Mouse (Mus musculus): ENCODE results near the gene Trim80.

Trim80 gene

DNA sequence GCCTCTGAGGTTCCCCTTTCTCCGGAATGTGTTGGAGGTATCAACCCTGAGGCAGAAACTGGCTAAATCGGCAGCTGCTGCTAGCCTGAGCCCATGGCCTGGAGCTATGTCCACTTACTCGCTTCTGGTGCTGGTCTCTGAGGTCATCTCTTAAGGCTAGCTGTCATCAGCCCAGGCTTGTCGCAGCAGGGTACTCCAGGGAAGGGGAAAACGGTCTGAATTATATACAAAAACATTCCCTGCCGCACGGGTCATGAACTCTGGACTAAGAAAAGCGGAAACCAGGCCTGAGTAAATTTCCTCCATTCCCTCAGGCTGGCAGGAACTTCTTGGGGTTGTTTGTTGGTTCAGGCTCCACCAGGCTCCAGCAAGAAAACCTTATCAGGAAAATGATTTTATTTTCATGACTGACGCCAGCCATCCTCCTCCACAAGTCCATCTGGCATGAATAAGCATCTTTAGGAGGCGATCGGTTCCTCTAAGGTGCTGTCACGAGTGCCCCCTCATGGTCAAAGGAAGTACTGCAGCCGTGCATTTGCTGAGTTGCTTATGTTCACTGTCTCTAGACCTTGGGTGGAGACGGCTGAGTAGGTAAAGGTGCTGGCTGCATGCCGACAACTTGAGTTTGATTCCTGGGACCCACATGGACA, 33.4 kb downstream of the Trim80 start:
- ChIA-PET POLR2A (interaction anchor here in 3 of 4 experiments (0.5 to 2.5 kb wide), 8 partner anchors 9 to 555 kb away, joined by 3 to 7 read pairs (median 4); partner anchors contain the start of genes Jpt1 (in 2 of the 3), Slc16a5 (in 2 of the 3) and Cdr2l (in 1 of the 3)), CTCF (interaction anchor here in 2 of 4 experiments (0.5 to 2.9 kb wide), 9 partner anchors 11 to 221 kb away, joined by 3 to 8 read pairs (median 3); partner anchors contain the start of genes Atp5h (in 1 of the 2), Kctd2 (in 1 of the 2) and Nt5c (in 1 of the 2))

- ChIA-PET POLR2A (interaction anchor here in 3 of 4 experiments (0.5 to 2.6 kb wide), 38 partner anchors 10 to 1045 kb away, joined by 3 to 20 read pairs (median 4); partner anchors contain the start of genes Jpt1 (in 3 of the 3), Cdr2l (in 2 of the 3), Nt5c (in 2 of the 3) and Slc16a5 (in 2 of the 3)), CTCF (interaction anchor here (0.5 to 2.0 kb wide), 16 partner anchors 10 to 245 kb away, joined by 3 to 14 read pairs (median 3); partner anchors contain the start of genes Nt5c (in 2 of the 4), Cdr2l (in 1 of the 4) and Slc16a5 (in 1 of the 4))
These were observed 34.8 kb downstream of the Trim80 start, which contains the start of gene Armc7 for GRCm38 (mm10) chr11:115475025-115475757. Gene Armc7, plus strand, starts transcription at chr11:115475667.

- ChIA-PET POLR2A (interaction anchor here in 3 of 4 experiments (0.8 to 2.6 kb wide), 29 partner anchors 10 to 408 kb away, joined by 3 to 20 read pairs (median 4); partner anchors contain the start of genes Jpt1 (in 3 of the 3), Nt5c (in 2 of the 3), Slc16a5 (in 2 of the 3) and Cdr2l (in 1 of the 3)), CTCF (interaction anchor here in 3 of 4 experiments (0.9 to 2.0 kb wide), 12 partner anchors 9 to 139 kb away, joined by 3 to 14 read pairs (median 3); partner anchors contain the start of genes Nt5c (in 2 of the 3), Cdr2l (in 1 of the 3) and Slc16a5 (in 1 of the 3))
These were observed 35.5 kb downstream of the Trim80 start for GRCm38 (mm10) chr11:115475758-115476237.

DNA sequence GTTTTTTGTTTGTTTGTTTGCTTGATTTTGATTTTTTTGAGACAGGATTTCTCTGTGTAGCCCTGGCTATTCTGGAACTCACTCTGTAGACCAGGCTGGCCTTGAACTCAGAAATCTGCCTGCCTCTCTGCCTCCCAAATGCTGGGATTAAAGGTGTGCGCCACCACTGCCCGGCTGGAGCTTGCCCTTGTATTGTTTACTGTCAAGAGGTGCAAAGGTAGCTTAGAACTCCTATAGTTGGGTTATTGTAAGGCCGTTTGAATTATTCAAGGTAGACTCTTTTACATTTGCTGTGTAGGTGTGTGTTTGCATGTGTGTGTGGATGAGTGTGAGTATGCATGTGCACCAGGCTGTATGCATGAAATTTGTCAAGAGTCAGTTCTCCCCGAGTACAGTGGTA, 36.3 kb downstream of the Trim80 start:
- ChIA-PET POLR2A (interaction anchor here in 2 of 4 experiments (0.7 to 2.6 kb wide), 8 partner anchors 11 to 151 kb away, joined by 3 to 20 read pairs (median 4); partner anchors contain the start of genes Jpt1 (in 1 of the 2), Nt5c (in 1 of the 2), Slc16a5 (in 1 of the 2) and Sumo2 (in 1 of the 2)), CTCF (interaction anchor here in 2 of 4 experiments (0.8 to 1.4 kb wide), 2 partner anchors 15 kb away, joined by 3 to 5 read pairs; partner anchors contain the start of gene Nt5c (in 2 of the 2))

DNA sequence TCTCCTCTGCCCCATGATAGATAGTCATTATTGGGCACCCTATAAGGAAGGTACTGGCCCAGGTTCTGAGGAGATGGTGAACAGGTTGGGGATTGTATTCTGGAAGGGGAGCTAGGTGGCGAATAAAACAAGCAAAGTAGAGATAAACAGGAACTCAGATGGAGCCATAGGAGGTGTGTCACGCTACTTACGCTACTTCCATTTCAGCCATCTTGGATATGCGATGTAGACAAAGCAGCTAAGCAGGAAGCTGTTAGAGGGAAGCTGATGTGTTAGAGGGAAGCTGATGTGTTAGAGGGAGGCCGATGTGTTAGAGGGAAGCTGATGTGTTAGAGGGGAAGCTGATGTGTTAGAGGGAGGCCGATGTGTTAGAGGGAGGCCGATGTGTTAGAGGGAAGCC, 37.0 kb downstream of the Trim80 start:
- POLR2A ChIA-PET = interaction anchor here in 3 of 4 experiments (0.6 to 2.1 kb wide), 8 partner anchors 10 to 210 kb away, joined by 3 to 11 read pairs (median 4); partner anchors contain the start of genes Jpt1 (in 1 of the 3), Nt5c (in 1 of the 3) and Sumo2 (in 1 of the 3)
- CTCF ChIA-PET = interaction anchor here (0.7 to 1.4 kb wide), 4 partner anchors 14 to 111 kb away, joined by 3 to 5 read pairs (median 3); partner anchors contain the start of gene Nt5c (in 2 of the 4)

DNA sequence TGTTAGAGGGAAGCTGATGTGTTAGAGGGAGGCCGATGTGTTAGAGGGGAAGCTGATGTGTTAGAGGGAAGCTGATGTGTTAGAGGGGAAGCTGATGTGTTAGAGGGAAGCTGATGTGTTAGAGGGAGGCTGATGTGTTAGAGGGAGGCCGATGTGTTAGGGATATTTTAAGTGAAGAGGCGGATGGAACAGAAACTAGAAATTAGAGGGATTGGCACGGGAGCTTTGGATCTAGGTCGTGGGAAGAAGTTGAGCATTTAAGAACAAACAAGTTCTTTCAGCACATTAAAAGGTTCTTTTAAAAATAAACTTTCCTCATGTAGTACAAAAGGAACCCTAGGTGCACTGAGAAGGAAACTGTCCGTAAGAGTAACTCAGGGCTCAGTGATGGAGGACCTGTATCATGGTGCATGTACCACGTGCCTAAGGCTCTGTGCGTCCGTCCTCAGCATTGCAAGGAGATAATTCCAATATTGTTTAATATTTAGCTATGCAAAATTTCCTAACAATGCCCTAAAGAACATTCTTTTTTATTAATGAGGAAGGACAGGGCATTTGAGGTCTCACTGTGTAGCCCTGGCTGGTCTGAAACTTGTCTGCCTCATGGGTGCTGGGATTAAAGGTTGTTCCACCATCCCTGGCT, 38.1 kb downstream of the Trim80 start:
- POLR2A ChIA-PET = interaction anchor here (0.7 to 2.1 kb wide), 8 partner anchors 9 to 135 kb away, joined by 3 to 11 read pairs (median 3); partner anchors contain the start of genes Jpt1 (in 1 of the 4), Mif4gd (in 1 of the 4) and Nt5c (in 1 of the 4)
- CTCF ChIA-PET = interaction anchor here in 3 of 4 experiments (0.6 to 1.4 kb wide), 4 partner anchors 13 to 219 kb away, joined by 3 to 4 read pairs (median 3); partner anchors contain the start of gene Nt5c (in 1 of the 3)

- POLR2A ChIA-PET = interaction anchor here in 2 of 4 experiments (1.0 to 2.1 kb wide), 6 partner anchors 10 to 39 kb away, joined by 3 to 6 read pairs (median 4); partner anchors contain the start of genes Jpt1 (in 2 of the 2) and Slc16a5 (in 1 of the 2)
- CTCF ChIA-PET = interaction anchor here in 3 of 4 experiments (0.6 to 1.0 kb wide), 4 partner anchors 10 to 55 kb away, joined by 3 to 9 read pairs (median 3); partner anchors contain the start of gene Nt5c (in 1 of the 3)
These were observed 41.4 kb downstream of the Trim80 start for GRCm38 (mm10) chr11:115481553-115482259.

GRCm38 (mm10) chr11:115483278-115483677, 42.9 kb downstream of the Trim80 start:
- ChIA-PET POLR2A (interaction anchor here in 3 of 4 experiments (0.7 to 3.4 kb wide), 7 partner anchors 20 to 31 kb away, joined by 3 to 20 read pairs (median 4); partner anchors contain the start of genes Jpt1 (in 3 of the 3) and Slc16a5 (in 1 of the 3)), CTCF (interaction anchor here in 3 of 4 experiments (0.5 to 2.1 kb wide), 12 partner anchors 14 to 235 kb away, joined by 3 to 7 read pairs (median 3); no protein-coding TSS in a partner anchor)

DNA sequence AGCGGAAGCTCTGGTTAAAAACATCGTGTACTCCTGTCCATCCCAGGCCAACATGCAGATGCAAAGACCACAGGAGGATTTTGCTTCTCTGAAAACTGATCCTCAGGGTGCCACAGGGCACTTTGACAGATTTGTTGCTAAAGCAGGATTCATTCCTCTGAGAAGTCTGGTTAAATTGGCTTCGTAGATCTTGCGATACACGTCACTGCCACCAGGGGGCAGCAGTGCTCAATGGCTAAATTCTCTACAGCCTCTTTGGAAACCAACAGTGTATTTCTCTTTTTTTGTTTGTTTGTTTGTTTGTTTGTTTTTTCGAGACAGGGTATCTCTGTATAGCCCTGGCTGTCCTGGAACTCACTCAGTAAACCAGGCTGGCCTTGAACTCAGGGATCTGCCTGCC, 43.4 kb downstream of the Trim80 start:
- POLR2A ChIA-PET = interaction anchor here in 3 of 4 experiments (0.7 to 3.4 kb wide), 7 partner anchors 21 to 31 kb away, joined by 3 to 20 read pairs (median 4); partner anchors contain the start of genes Jpt1 (in 3 of the 3) and Slc16a5 (in 1 of the 3)
- CTCF ChIA-PET = interaction anchor here in 3 of 4 experiments (0.5 to 2.2 kb wide), 14 partner anchors 9 to 234 kb away, joined by 3 to 14 read pairs (median 3); partner anchors contain the start of gene Armc7 (in 1 of the 3)

DNA sequence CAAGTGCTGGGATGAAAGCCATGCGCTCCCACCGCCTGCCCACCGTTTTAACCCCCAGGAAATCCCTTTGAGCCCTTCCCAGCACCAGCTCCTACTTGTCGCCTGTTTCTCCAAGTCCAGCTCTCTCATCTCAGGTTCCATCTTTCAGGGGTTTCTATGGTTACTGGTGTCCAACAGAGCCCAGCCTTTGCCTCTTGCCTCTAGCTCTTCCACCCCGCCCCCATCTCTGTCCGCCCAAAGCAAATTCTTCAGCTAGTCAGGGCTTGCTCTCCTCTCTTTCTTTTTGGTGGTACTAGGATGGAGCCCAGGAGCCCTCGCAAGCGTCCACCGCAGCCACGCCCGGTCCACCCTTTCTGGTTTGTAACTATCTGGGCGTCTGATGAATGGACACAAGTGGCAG, 44.8 kb downstream of the Trim80 start:
- CTCF ChIA-PET = interaction anchor here (0.5 to 2.2 kb wide), 15 partner anchors 10 to 91 kb away, joined by 3 to 14 read pairs (median 4); partner anchors contain the start of genes Armc7 (in 1 of the 4), Jpt1 (in 1 of the 4) and Sumo2 (in 1 of the 4)
- POLR2A ChIA-PET = interaction anchor here in 3 of 4 experiments (0.6 to 3.4 kb wide), 14 partner anchors 10 to 53 kb away, joined by 3 to 20 read pairs (median 4); partner anchors contain the start of genes Jpt1 (in 3 of the 3), Armc7 (in 2 of the 3) and Sumo2 (in 1 of the 3)

GRCm38 (mm10) chr11:115488551-115489104, 48.3 kb downstream of the Trim80 start:
- ChIA-PET CTCF (interaction anchor here in 1 of 4 experiments (1.0 to 1.7 kb wide), 2 partner anchors 50 to 107 kb away, joined by 3 to 4 read pairs; partner anchors contain the start of gene Cdr2l), POLR2A (interaction anchor here (0.5 to 20.2 kb wide), 6 partner anchors 13 to 287 kb away, joined by 3 to 278 read pairs (median 7); partner anchors contain the start of genes Jpt1 (in 2 of the 4) and Armc7 (in 1 of the 4))

- ChIA-PET CTCF (interaction anchor here (0.5 to 1.4 kb wide), 18 partner anchors 12 to 327 kb away, joined by 3 to 10 read pairs (median 4); partner anchors contain the start of genes Armc7 (in 2 of the 4), Jpt1 (in 1 of the 4), Mif4gd (in 1 of the 4) and Slc9a3r1 (in 1 of the 4)), POLR2A (interaction anchor here (0.7 to 20.2 kb wide), 31 partner anchors 10 to 124 kb away, joined by 3 to 278 read pairs (median 5); partner anchors contain the start of genes Jpt1 (in 4 of the 4), Armc7 (in 2 of the 4), Cdr2l (in 1 of the 4) and Mrpl58 (in 1 of the 4))
These were observed 50.4 kb downstream of the Trim80 start for GRCm38 (mm10) chr11:115490441-115491355.

- POLR2A ChIA-PET = interaction anchor here (0.6 to 20.2 kb wide), 35 partner anchors 10 to 135 kb away, joined by 3 to 278 read pairs (median 4); partner anchors contain the start of genes Jpt1 (in 4 of the 4), Armc7 (in 2 of the 4), Cdr2l (in 1 of the 4) and Mif4gd (in 1 of the 4)
These were observed 51.2 kb downstream of the Trim80 start, which contains the start of gene Nt5c for GRCm38 (mm10) chr11:115491356-115492083. Gene Nt5c, minus strand, starts transcription at chr11:115491862.

More at GRCm38 (mm10) chr11:115491356-115492083, 51.2 kb downstream of the Trim80 start, which contains the start of gene Nt5c:
- CTCF ChIA-PET = interaction anchor here (0.5 to 1.4 kb wide), 43 partner anchors 8 to 914 kb away, joined by 3 to 10 read pairs (median 4); partner anchors contain the start of genes Armc7 (in 2 of the 4), Jpt1 (in 2 of the 4), Mif4gd (in 2 of the 4) and Sumo2 (in 2 of the 4)
